Mouse (Mus musculus) limb, embryonic 10.5 days (tissue): ENCODE measurements at regions not wholly inside any gene's neighbourhood (a gene's known extent, or its start where the extent isn't known, plus 50 kb on each side); places are given as distances from the start of the nearest gene placed in this dataset.

Source experiments
- DNase-seq: peaks from one replicate; pipeline ENCODE4 v3.0.0-alpha.2; 2017; ENCODE audit warnings: low spot score
- H3K27ac ChIP-seq: fragments of 300-500 bp; sonication (generic); 2 replicates; pipeline ENCODE4 v1.5.1; 2016; ENCODE audit warnings: mild to moderate bottlenecking
- H3K27me3 ChIP-seq: fragments of 300-500 bp; sonication (generic); 2 replicates; pipeline ENCODE4 v1.6.1; 2016; ENCODE audit warnings: low read depth, mild to moderate bottlenecking; ENCODE audit not compliant: poor library complexity, severe bottlenecking
- H3K36me3 ChIP-seq: fragments of 300-500 bp; sonication (generic); 2 replicates; pipeline ENCODE4 v1.6.1; 2016; ENCODE audit warnings: mild to moderate bottlenecking, moderate library complexity
- H3K4me1 ChIP-seq: fragments of 300-500 bp; sonication (generic); 2 replicates; pipeline ENCODE4 v1.6.1; 2016
- H3K4me3 ChIP-seq: fragments of 300-500 bp; sonication (generic); 2 replicates; pipeline ENCODE4 v1.5.1; 2016; ENCODE audit warnings: mild to moderate bottlenecking, moderate library complexity
- H3K9me3 ChIP-seq: fragments of 300-500 bp; sonication (generic); replicated peaks from 2 replicates; pipeline ENCODE4 v1.6.1; 2016; ENCODE audit warnings: mild to moderate bottlenecking
- WGBS: fragments of 180-500 bp; shearing (Covaris S2); methylation state at CpG from one replicate; pipeline ENCODE4 v1.1.7; 2016; 5-methylcytosine and 5-hydroxymethylcytosine counted together

DNA sequence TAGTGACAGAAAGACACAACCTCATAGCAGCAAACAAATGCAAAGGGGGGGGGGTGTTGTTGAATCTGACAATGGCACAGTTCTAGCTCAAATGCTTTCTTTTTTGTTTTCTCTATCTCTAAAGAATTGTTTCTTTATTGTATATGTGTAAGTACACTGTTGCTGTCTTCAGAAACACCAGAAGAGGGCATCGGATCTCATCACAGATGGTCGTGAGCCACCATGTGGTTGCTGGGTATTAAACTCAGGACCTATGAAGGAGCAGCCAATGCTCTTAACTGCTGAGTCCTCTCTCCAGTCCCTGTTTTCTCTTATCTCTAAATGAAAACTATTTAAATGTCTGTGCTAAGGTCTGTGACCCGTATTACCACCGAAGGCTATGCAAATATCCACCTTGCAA is 2207.4 kb upstream of the Gm7489 start:
- 73% methylated on average over 4 of the region's 4 CpGs for WGBS
- H3K9me3 ChIP-seq, result no peaks in the 10 kb centered on the region
- no peak for DNase-seq
- H3K27me3 ChIP-seq, result no peaks in the 10 kb centered on the region
- H3K27ac ChIP-seq, result no peak overlapping the region
- H3K4me1 ChIP-seq, result peaks cover 24% of the 10 kb centered on the region
- no peaks in the 10 kb centered on the region for H3K36me3 ChIP-seq
- H3K4me3 ChIP-seq, result no peak overlapping the region

DNA sequence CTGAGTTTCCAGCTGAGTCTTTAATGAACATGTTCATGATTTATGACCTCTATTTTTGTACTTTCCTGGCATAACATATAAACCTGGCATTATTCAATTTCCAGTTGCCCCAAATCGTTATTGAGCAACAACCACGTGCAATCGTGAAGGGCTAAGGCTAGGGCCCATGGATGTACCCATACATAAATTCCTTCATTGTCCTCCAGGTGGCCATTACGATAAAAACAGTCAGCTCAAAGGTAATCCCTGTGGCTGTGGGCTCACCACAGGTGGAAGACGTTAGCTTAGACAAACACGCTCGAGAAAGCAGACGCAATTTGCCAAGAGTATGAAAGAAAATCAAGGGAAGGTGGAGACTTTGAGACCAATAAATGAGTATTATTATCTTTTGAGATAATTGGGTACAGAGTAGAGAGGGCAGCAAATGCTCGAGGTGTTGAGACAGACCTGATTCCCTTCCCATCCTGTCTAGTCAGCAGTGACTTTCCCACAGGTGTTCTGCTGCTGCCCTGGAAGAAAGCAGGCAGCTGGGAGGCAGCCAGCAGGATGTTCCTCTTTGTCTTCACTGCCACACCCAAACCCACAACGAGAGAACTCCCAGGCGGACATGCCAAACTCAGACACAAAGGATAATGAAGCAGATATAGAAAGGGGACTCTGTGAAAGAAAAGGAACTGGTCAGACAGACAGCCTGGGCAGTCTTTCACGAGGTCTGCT is 2205.4 kb upstream of the Gm7489 start:
- Histone ChIP-seq H3K9me3 (no peaks in the 10 kb centered on the region), H3K36me3 (no peaks in the 10 kb centered on the region), H3K4me1 (peaks cover 18% of the 10 kb centered on the region), H3K27me3 (no peaks in the 10 kb centered on the region), H3K27ac (peak overlapping the region; percentile 47; the same call in 1 of the 2 replicates), H3K4me3 (no peak overlapping the region)
- DNase-seq, result no peak
- WGBS, result 60% methylated on average over 12 of the region's 12 CpGs

GRCm38 (mm10) chr15:51680494-51680893 is 2204.2 kb upstream of the Gm7489 start:
- Histone ChIP-seq H3K4me1 (peaks cover 18% of the 10 kb centered on the region), H3K4me3 (no peak overlapping the region), H3K36me3 (no peaks in the 10 kb centered on the region), H3K27ac (no peak overlapping the region), H3K9me3 (no peaks in the 10 kb centered on the region), H3K27me3 (no peaks in the 10 kb centered on the region)
- no peak for DNase-seq

DNA sequence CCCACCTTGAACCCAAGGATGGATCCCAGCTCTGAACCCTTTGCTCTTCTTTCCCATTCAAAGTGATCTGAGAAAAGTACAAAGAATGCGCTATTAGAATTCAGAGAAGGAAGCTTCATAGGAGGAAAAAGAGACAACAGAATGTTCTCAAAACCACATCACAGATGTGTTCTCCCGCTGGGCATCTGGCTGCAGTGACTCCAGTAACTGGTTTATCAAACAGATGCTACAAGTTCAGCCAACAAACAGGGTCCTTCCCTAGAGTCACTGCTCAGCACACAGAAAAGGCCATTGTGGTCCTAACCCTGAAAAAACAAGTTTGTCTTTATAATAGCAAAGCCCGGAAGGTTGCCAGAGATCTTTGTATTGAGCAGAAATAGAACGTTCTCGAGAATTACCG is 2203.5 kb upstream of the Gm7489 start:
- 92% methylated on average over 6 of the region's 6 CpGs for WGBS
- Histone ChIP-seq H3K4me3 (no peak overlapping the region), H3K36me3 (no peaks in the 10 kb centered on the region), H3K27me3 (no peaks in the 10 kb centered on the region), H3K9me3 (no peaks in the 10 kb centered on the region), H3K27ac (no peak overlapping the region), H3K4me1 (peaks cover 18% of the 10 kb centered on the region)
- DNase-seq, result no peak

GRCm38 (mm10) chr15:51682331-51682730 is 2202.4 kb upstream of the Gm7489 start:
- Histone ChIP-seq H3K4me1 (peaks cover 18% of the 10 kb centered on the region), H3K36me3 (no peaks in the 10 kb centered on the region), H3K4me3 (no peak overlapping the region), H3K9me3 (no peaks in the 10 kb centered on the region), H3K27ac (no peak overlapping the region), H3K27me3 (no peaks in the 10 kb centered on the region)
- no peak for DNase-seq
- 71% methylated on average over 5 of the region's 5 CpGs for WGBS

- Histone ChIP-seq H3K36me3 (no peaks in the 10 kb centered on the region), H3K27ac (no peak overlapping the region), H3K4me1 (0 out of 2 replicates have a peak, but pooled peaks cover 2% of the 10 kb centered on the region), H3K4me3 (no peak overlapping the region), H3K27me3 (no peaks in the 10 kb centered on the region), H3K9me3 (no peaks in the 10 kb centered on the region)
- 94% methylated on average over 13 of the region's 13 CpGs for WGBS
- DNase-seq, result no peak
These were observed 2197.6 kb upstream of the Gm7489 start for GRCm38 (mm10) chr15:51687007-51687540.

GRCm38 (mm10) chr15:51689498-51689897 is 2195.2 kb upstream of the Gm7489 start:
- H3K27ac ChIP-seq, result no peak overlapping the region
- no peaks in the 10 kb centered on the region for H3K4me1 ChIP-seq
- no peaks in the 10 kb centered on the region for H3K27me3 ChIP-seq
- DNase-seq, result no peak
- H3K4me3 ChIP-seq, result no peak overlapping the region
- no peaks in the 10 kb centered on the region for H3K36me3 ChIP-seq
- no peaks in the 10 kb centered on the region for H3K9me3 ChIP-seq
- WGBS, result 63% methylated on average over 1 of the region's 1 CpGs

DNA sequence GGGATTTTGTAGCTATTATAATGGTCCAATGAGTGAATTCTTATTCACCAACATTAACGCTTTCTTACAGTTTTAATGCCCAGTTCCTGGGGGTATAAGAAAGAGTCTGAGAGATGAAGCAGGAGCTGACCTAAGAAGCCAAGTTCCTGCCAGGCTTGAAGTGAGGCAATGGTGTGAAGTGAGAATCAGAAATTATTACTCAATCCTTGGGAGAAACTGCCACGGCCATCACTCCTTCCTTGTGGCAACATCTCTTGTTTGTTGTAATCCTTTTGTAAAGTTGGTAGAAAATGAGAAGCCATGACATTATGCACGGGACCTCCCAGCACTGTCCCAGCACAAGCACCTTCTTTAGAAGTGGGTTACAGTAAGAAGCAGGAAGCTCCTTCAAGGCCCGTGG is 2192.0 kb upstream of the Gm7489 start:
- no peak overlapping the region for H3K4me3 ChIP-seq
- no peaks in the 10 kb centered on the region for H3K9me3 ChIP-seq
- DNase-seq, result no peak
- 92% methylated on average over 4 of the region's 4 CpGs for WGBS
- 0 out of 2 replicates have a peak overlapping the region, but pooled peaks have one; percentile 7 for H3K27ac ChIP-seq
- no peaks in the 10 kb centered on the region for H3K36me3 ChIP-seq
- no peaks in the 10 kb centered on the region for H3K4me1 ChIP-seq
- no peaks in the 10 kb centered on the region for H3K27me3 ChIP-seq

- H3K36me3 ChIP-seq, result no peaks in the 10 kb centered on the region
- H3K27ac ChIP-seq, result no peak overlapping the region
- peak; percentile 47 for DNase-seq
- H3K9me3 ChIP-seq, result no peaks in the 10 kb centered on the region
- no peak overlapping the region for H3K4me3 ChIP-seq
- H3K27me3 ChIP-seq, result no peaks in the 10 kb centered on the region
- no peaks in the 10 kb centered on the region for H3K4me1 ChIP-seq
- WGBS, result 86% methylated on average over 11 of the region's 11 CpGs
These were observed 2188.2 kb upstream of the Gm7489 start for GRCm38 (mm10) chr15:51696344-51697016.

DNA sequence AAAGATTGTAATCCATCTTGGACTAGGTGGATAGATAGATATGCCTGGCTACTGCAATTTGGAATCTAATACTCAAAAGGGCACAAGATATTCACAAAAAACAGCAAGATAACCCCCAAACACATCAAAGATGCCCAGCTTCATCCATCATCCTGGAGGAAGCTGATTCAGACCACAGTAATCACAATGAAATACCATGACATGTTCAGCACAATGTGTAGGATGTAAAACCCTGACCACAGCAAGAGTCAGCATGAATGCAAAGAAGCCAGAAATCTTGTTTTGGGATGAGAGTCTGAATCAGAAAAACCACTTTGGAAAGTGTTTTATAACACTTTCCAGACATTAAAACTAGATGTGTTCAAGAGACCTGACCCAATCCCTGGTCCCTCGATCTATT is 2180.5 kb upstream of the Gm7489 start:
- Histone ChIP-seq H3K4me1 (no peaks in the 10 kb centered on the region), H3K27ac (no peak overlapping the region)
- WGBS, result 98% methylated on average over 1 of the region's 1 CpGs

GRCm38 (mm10) chr15:51709871-51710655 is 2174.6 kb upstream of the Gm7489 start:
- Histone ChIP-seq H3K27ac (peak overlapping the region; percentile 76), H3K9me3 (no peaks in the 10 kb centered on the region), H3K27me3 (no peaks in the 10 kb centered on the region), H3K4me1 (peaks cover 13% of the 10 kb centered on the region), H3K36me3 (no peaks in the 10 kb centered on the region), H3K4me3 (no peak overlapping the region)
- 46% methylated on average over 13 of the region's 13 CpGs for WGBS
- DNase-seq, result no peak

More for the DNA sequence above, 2180.5 kb upstream of the Gm7489 start:
- no peak for DNase-seq
- Histone ChIP-seq H3K9me3 (no peaks in the 10 kb centered on the region), H3K36me3 (no peaks in the 10 kb centered on the region), H3K4me3 (no peak overlapping the region), H3K27me3 (no peaks in the 10 kb centered on the region)

DNA sequence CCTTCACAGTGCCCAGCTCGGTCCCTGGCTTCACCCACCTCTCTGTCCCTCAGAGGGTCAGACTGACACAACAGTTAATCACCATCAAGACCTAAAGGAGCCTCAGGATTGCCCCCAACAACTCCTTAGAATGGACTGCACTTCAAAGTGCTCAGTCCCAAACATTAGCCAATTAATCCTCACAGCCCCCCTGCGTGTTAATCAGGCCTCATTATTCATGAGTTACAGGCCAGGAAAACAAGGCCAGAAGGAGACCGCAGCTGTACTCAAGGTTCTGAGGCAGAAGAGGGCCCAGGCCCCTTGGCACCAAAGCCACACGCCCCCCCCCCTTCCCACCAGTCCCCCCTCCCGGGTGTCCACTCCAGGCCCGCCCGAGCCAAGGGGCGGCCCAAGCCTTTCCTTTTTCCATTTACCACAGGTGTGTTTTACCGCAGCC is 2163.8 kb upstream of the Gm7489 start:
- H3K27me3 ChIP-seq, result no peaks in the 10 kb centered on the region
- WGBS, result 14% methylated on average over 9 of the region's 9 CpGs
- peaks cover 17% of the 10 kb centered on the region for H3K4me1 ChIP-seq
- H3K36me3 ChIP-seq, result no peaks in the 10 kb centered on the region
- H3K9me3 ChIP-seq, result no peaks in the 10 kb centered on the region
- H3K27ac ChIP-seq, result peak overlapping the region; percentile 75
- no peak overlapping the region for H3K4me3 ChIP-seq
- DNase-seq, result peak; percentile 54

DNA sequence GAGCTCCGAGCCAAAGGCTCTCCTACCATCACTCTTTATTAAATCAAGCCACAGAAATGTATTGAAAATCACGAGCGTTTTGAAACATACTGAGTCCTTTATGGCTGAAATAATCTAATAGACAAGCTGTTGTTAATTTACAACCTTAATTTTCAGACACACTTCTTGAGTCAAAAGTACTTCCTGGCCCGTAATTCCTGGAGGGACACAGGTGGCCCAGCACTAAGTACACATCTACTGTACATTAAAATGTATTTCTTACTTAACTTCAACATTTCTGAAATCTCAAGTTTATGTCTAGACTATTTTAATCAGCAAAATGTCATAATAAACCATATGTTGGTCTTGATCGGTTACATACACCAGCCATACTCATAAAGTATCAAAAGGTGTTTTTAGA is 2163.3 kb upstream of the Gm7489 start:
- WGBS, result 59% methylated on average over 5 of the region's 5 CpGs
- H3K27ac ChIP-seq, result peak overlapping the region; percentile 75

More for the DNA sequence above, 2163.3 kb upstream of the Gm7489 start:
- no peak for DNase-seq
- H3K27me3 ChIP-seq, result no peaks in the 10 kb centered on the region
- no peak overlapping the region for H3K4me3 ChIP-seq
- H3K4me1 ChIP-seq, result peaks cover 17% of the 10 kb centered on the region
- no peaks in the 10 kb centered on the region for H3K36me3 ChIP-seq
- H3K9me3 ChIP-seq, result no peaks in the 10 kb centered on the region
